13 mouse cellular contexts compared by ENCODE assay signal in the genomic region with DNA sequence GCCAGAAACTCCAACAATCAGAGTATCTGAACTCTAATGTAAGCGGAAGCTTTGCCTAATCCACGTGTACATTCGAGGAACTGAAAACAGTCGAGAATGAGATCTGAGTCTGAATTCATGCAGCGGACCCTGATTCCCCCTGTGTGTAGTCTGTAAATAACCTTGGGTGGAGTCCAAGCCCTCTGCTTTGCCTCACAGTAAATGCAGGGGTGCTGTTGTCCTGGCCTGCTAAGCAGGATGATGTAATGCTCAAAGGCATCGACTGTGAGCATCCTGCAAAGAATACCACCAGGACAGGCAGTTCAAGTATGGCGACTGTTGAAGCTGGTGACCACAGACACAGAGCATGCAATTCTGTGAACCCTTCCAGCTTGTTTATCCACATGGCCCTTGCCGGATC. TPM values are rescaled to one million over a fixed set of nuclear protein-coding genes. Genes with fewer than 3 reads are reported as not detected.
A peak's percentile ranks its signal among the peaks of the same experiment; 100 is the strongest.
DNase-seq lines count a peak whose midpoint lies in the region; ATAC-seq lines count a peak whose summit lies in the region.
"Had no signal": no experiment of that assay in that cellular context is flagged by ENCODE, and none has a peak within 500 bp of the region (broad histone marks: within the 10 kb centered on the region; RNA-seq: fewer than 3 reads in every experiment).

No protein-coding gene starts in this region.

- 0 out of 2 replicates have a peak overlapping the region, but pooled peaks have one; percentile 36 for H3K9ac ChIP-seq in embryonic facial prominence, embryonic 13.5 days
- no peak overlapping the region for H3K9ac ChIP-seq in limb, embryonic 13.5 days
- H3K9ac ChIP-seq in heart, embryonic 16.5 days (ENCODE audit: low read length) = peak overlapping the region; percentile 3; the same call in 1 of the 2 replicates
- H3K9ac ChIP-seq in neural tube, embryonic 14.5 days (replicated peaks; ENCODE audit: low read depth, low read length) = no peak overlapping the region
- H3K9ac ChIP-seq: lung, embryonic 14.5 days had no signal

- no peaks in the 10 kb centered on the region for H3K9me3 ChIP-seq in embryonic facial prominence, embryonic 13.5 days
- no peaks in the 10 kb centered on the region for H3K9me3 ChIP-seq in embryonic facial prominence, embryonic 10.5 days
- H3K9me3 ChIP-seq in limb, embryonic 13.5 days = no peaks in the 10 kb centered on the region
- no peaks in the 10 kb centered on the region for H3K9me3 ChIP-seq in limb, embryonic 10.5 days (replicated peaks)
- no peaks in the 10 kb centered on the region for H3K9me3 ChIP-seq in heart, embryonic 16.5 days (replicated peaks; ENCODE audit: control insufficient read depth, low read length)
- H3K9me3 ChIP-seq in neural tube, embryonic 14.5 days (ENCODE audit: control insufficient read depth, low read length) = no peaks in the 10 kb centered on the region

- no peak for DNase-seq in embryonic facial prominence, embryonic 10.5 days (ENCODE audit: low spot score)
- no peak for DNase-seq in limb, embryonic 10.5 days (ENCODE audit: low spot score)
- DNase-seq in kidney, postnatal 4 days = no peak
- DNase-seq in kidney, adult 8-10 months = no peak
- DNase-seq: adrenal gland, postnatal 10 days; cerebellum, adult 18-20 months; gastrocnemius, postnatal 25 days; lung, embryonic 14.5 days; thymus, adult 18-20 months had no signal

- no peaks in the 10 kb centered on the region for H3K27me3 ChIP-seq in embryonic facial prominence, embryonic 13.5 days
- H3K27me3 ChIP-seq in embryonic facial prominence, embryonic 10.5 days (replicated peaks; ENCODE audit: low read depth, poor library complexity, severe bottlenecking) = no peaks in the 10 kb centered on the region
- H3K27me3 ChIP-seq in limb, embryonic 13.5 days = no peaks in the 10 kb centered on the region
- no peaks in the 10 kb centered on the region for H3K27me3 ChIP-seq in limb, embryonic 10.5 days (ENCODE audit: low read depth, poor library complexity, severe bottlenecking)
- H3K27me3 ChIP-seq in heart, embryonic 16.5 days (ENCODE audit: control insufficient read depth, insufficient read depth, low read length) = no peaks in the 10 kb centered on the region
- no peaks in the 10 kb centered on the region for H3K27me3 ChIP-seq in neural tube, embryonic 14.5 days (ENCODE audit: control insufficient read depth, insufficient read depth, low read length)

- H3K4me3 ChIP-seq in embryonic facial prominence, embryonic 13.5 days = no peak overlapping the region
- H3K4me3 ChIP-seq in embryonic facial prominence, embryonic 10.5 days = no peak overlapping the region
- H3K4me3 ChIP-seq in limb, embryonic 13.5 days = no peak overlapping the region
- H3K4me3 ChIP-seq in limb, embryonic 10.5 days = no peak overlapping the region
- no peak overlapping the region for H3K4me3 ChIP-seq in heart, embryonic 16.5 days (ENCODE audit: low read length)
- no peak overlapping the region for H3K4me3 ChIP-seq in neural tube, embryonic 14.5 days (ENCODE audit: low read depth, low read length)

- no peaks in the 10 kb centered on the region for H3K36me3 ChIP-seq in embryonic facial prominence, embryonic 13.5 days
- H3K36me3 ChIP-seq in embryonic facial prominence, embryonic 10.5 days (replicated peaks) = no peaks in the 10 kb centered on the region
- H3K36me3 ChIP-seq in limb, embryonic 13.5 days = no peaks in the 10 kb centered on the region
- H3K36me3 ChIP-seq in limb, embryonic 10.5 days = no peaks in the 10 kb centered on the region
- H3K36me3 ChIP-seq in heart, embryonic 16.5 days (ENCODE audit: control insufficient read depth, insufficient read depth) = no peaks in the 10 kb centered on the region
- H3K36me3 ChIP-seq in neural tube, embryonic 14.5 days (ENCODE audit: control insufficient read depth, insufficient read depth, low read length) = no peaks in the 10 kb centered on the region

- peak overlapping the region; percentile 55 for H3K27ac ChIP-seq in embryonic facial prominence, embryonic 13.5 days
- H3K27ac ChIP-seq in embryonic facial prominence, embryonic 10.5 days (replicated peaks) = no peak overlapping the region
- H3K27ac ChIP-seq in limb, embryonic 13.5 days = no peak overlapping the region
- H3K27ac ChIP-seq in limb, embryonic 10.5 days = no peak overlapping the region
- peak overlapping the region; percentile 79 for H3K27ac ChIP-seq in heart, embryonic 16.5 days (ENCODE audit: low read length)
- no peak overlapping the region for H3K27ac ChIP-seq in neural tube, embryonic 14.5 days (ENCODE audit: low read depth, low read length)

- WGBS in embryonic facial prominence, embryonic 13.5 days = 58% methylated on average over 8 of the region's 8 CpGs
- WGBS in embryonic facial prominence, embryonic 10.5 days = 88% methylated on average over 8 of the region's 8 CpGs
- WGBS in limb, embryonic 13.5 days = 66% methylated on average over 8 of the region's 8 CpGs
- 90% methylated on average over 8 of the region's 8 CpGs for WGBS in limb, embryonic 10.5 days
- WGBS in heart, embryonic 16.5 days = 33% methylated on average over 8 of the region's 8 CpGs
- WGBS in neural tube, embryonic 14.5 days = 61% methylated on average over 8 of the region's 8 CpGs

- no peak for ATAC-seq in embryonic facial prominence, embryonic 13.5 days (ENCODE audit: insufficient number of reproducible peaks, insufficient read depth, low FRiP score, low TSS enrichment, low read depth)
- 0 out of 2 replicates have a peak, but pooled peaks have one; percentile 56 for ATAC-seq in limb, embryonic 13.5 days (ENCODE audit: low FRiP score, low read depth)
- ATAC-seq in heart, embryonic 16.5 days (replicated peaks; ENCODE audit: extremely low read depth, insufficient read depth, low FRiP score) = peak; percentile 71
- 0 out of 2 replicates have a peak, but pooled peaks have one; percentile 52 for ATAC-seq in neural tube, embryonic 14.5 days (ENCODE audit: low read depth)

- peaks cover 37% of the 10 kb centered on the region for H3K4me1 ChIP-seq in embryonic facial prominence, embryonic 13.5 days
- peaks cover 13% of the 10 kb centered on the region; the same call in 1 of the 2 replicates for H3K4me1 ChIP-seq in embryonic facial prominence, embryonic 10.5 days
- H3K4me1 ChIP-seq in limb, embryonic 13.5 days = peaks cover 16% of the 10 kb centered on the region; the same call in 1 of the 2 replicates
- peaks cover 7% of the 10 kb centered on the region; the same call in 1 of the 2 replicates for H3K4me1 ChIP-seq in limb, embryonic 10.5 days
- H3K4me1 ChIP-seq in heart, embryonic 16.5 days (ENCODE audit: control insufficient read depth, insufficient read depth, low read length) = peaks cover 56% of the 10 kb centered on the region
- H3K4me1 ChIP-seq in neural tube, embryonic 14.5 days (ENCODE audit: control insufficient read depth, insufficient read depth, low read length) = peaks cover 9% of the 10 kb centered on the region; the same call in 1 of the 2 replicates

- H3K4me2 ChIP-seq in embryonic facial prominence, embryonic 13.5 days = no peak overlapping the region
- no peak overlapping the region for H3K4me2 ChIP-seq in limb, embryonic 13.5 days (replicated peaks)
- H3K4me2 ChIP-seq in heart, embryonic 16.5 days (ENCODE audit: low read depth, low read length) = 0 out of 2 replicates have a peak overlapping the region, but pooled peaks have one; percentile 14
- no peak overlapping the region for H3K4me2 ChIP-seq in neural tube, embryonic 14.5 days (ENCODE audit: low read depth, low read length)
- H3K4me2 ChIP-seq: lung, embryonic 14.5 days had no signal

RNA-seq across cellular contexts. Expression of a gene that starts 34.8 kb away (rescaled TPM):
- polyA plus RNA-seq in embryonic facial prominence, embryonic 13.5 days (2015; fragmentation: Nextera tagmentation; extraction: Ambion mirVana) = 9.3 and 10.0 TPM in 2 replicates
- polyA plus RNA-seq in embryonic facial prominence, embryonic 10.5 days (2016; fragmentation: Nextera tagmentation; extraction: Ambion mirVana) = 5.2 and 5.3 TPM in 2 replicates
- polyA plus RNA-seq in limb, embryonic 13.5 days (2015; fragmentation: Nextera tagmentation; extraction: Ambion mirVana) = 8.8 and 10.4 TPM in 2 replicates
- 3.6 and 5.1 TPM in 2 replicates for polyA plus RNA-seq in limb, embryonic 10.5 days (2016; fragmentation: Nextera tagmentation; extraction: Ambion mirVana)
- polyA plus RNA-seq in heart, embryonic 16.5 days (2015; fragmentation: Nextera tagmentation; extraction: Ambion mirVana) = 10.7 and 11.2 TPM in 2 replicates
- 10.3 and 12.6 TPM in 2 replicates for polyA plus RNA-seq in neural tube, embryonic 14.5 days (2014; fragmentation: Nextera tagmentation; extraction: Ambion mirVana)

Comparison
In these comparisons a context has a peak if more than half of its experiments do, and no peak if none do; other contexts are left out.
1. H3K27ac ChIP-seq: peak in embryonic facial prominence, embryonic 13.5 days (single experiment) and heart, embryonic 16.5 days (single experiment); none in embryonic facial prominence, embryonic 10.5 days (single experiment), limb, embryonic 13.5 days (single experiment), limb, embryonic 10.5 days (single experiment) and neural tube, embryonic 14.5 days (single experiment).
2. H3K9ac ChIP-seq: peak in embryonic facial prominence, embryonic 13.5 days (single experiment) and heart, embryonic 16.5 days (single experiment); none in limb, embryonic 13.5 days (single experiment) and neural tube, embryonic 14.5 days (single experiment).